Mouse (Mus musculus): ENCODE measurements around the gene Abat. TPM values are rescaled to one million over a fixed set of nuclear protein-coding genes. Genes with fewer than 3 reads are reported as not detected.

The Abat gene
- total RNA-seq (2015): not detected in 2 replicates
- 0.03 and 0.21 TPM in 2 replicates for total RNA-seq (2017)

- peak; percentile 97 for ATAC-seq (replicated peaks; ENCODE audit: poor library complexity)
Observed at GRCm38 (mm10) chr16:8513236-8513906, at the start of gene Abat. TSS of gene Abat (plus strand) at chr16:8513429.

GRCm38 (mm10) chr16:8470132-8470531 lies 43.1 kb upstream of the Abat start:
- ATAC-seq (replicated peaks; ENCODE audit: poor library complexity): no peak

GRCm38 (mm10) chr16:8470603-8471481 lies 42.4 kb upstream of the Abat start, which contains the start of gene Mettl22:
TSS of gene Mettl22 (plus strand) at chr16:8470788.
- ATAC-seq (replicated peaks; ENCODE audit: poor library complexity): peak; percentile 82

GRCm38 (mm10) chr16:8487396-8488005 lies 25.7 kb upstream of the Abat start:
- no peak for ATAC-seq (replicated peaks; ENCODE audit: poor library complexity)

- no peak for ATAC-seq (replicated peaks; ENCODE audit: poor library complexity)
Observed at GRCm38 (mm10) chr16:8489340-8489739, 23.9 kb upstream of the Abat start.

- ATAC-seq (replicated peaks; ENCODE audit: poor library complexity): no peak
Observed at GRCm38 (mm10) chr16:8491743-8492490, 21.3 kb upstream of the Abat start.

- ATAC-seq (replicated peaks; ENCODE audit: poor library complexity): peak; percentile 96
Observed at GRCm38 (mm10) chr16:8494268-8494667, 19.0 kb upstream of the Abat start.

- ATAC-seq (replicated peaks; ENCODE audit: poor library complexity): no peak
Observed at GRCm38 (mm10) chr16:8496967-8497366, 16.3 kb upstream of the Abat start.

GRCm38 (mm10) chr16:8504271-8504670 lies 9.0 kb upstream of the Abat start:
- no peak for ATAC-seq (replicated peaks; ENCODE audit: poor library complexity)

- ATAC-seq (replicated peaks; ENCODE audit: poor library complexity): no peak
Observed at GRCm38 (mm10) chr16:8509894-8510293, 3.3 kb upstream of the Abat start.

- ATAC-seq (replicated peaks; ENCODE audit: poor library complexity): no peak
Observed at GRCm38 (mm10) chr16:8512830-8513229, 399 bp upstream of the Abat start.

- no peak for ATAC-seq (replicated peaks; ENCODE audit: poor library complexity)
Observed at GRCm38 (mm10) chr16:8514180-8514579, 951 bp downstream of the Abat start.

GRCm38 (mm10) chr16:8520525-8520924 lies 7.3 kb downstream of the Abat start:
- no peak for ATAC-seq (replicated peaks; ENCODE audit: poor library complexity)

GRCm38 (mm10) chr16:8521322-8521721 lies 8.1 kb downstream of the Abat start:
- ATAC-seq (replicated peaks; ENCODE audit: poor library complexity): no peak

- no peak for ATAC-seq (replicated peaks; ENCODE audit: poor library complexity)
Observed at GRCm38 (mm10) chr16:8523480-8524144, 10.4 kb downstream of the Abat start.

- ATAC-seq (replicated peaks; ENCODE audit: poor library complexity): no peak
Observed at GRCm38 (mm10) chr16:8524163-8524847, 11.1 kb downstream of the Abat start.

GRCm38 (mm10) chr16:8525293-8525692 lies 12.1 kb downstream of the Abat start:
- no peak for ATAC-seq (replicated peaks; ENCODE audit: poor library complexity)

GRCm38 (mm10) chr16:8525877-8526276 lies 12.6 kb downstream of the Abat start:
- no peak for ATAC-seq (replicated peaks; ENCODE audit: poor library complexity)

- ATAC-seq (replicated peaks; ENCODE audit: poor library complexity): no peak
Observed at GRCm38 (mm10) chr16:8529389-8529788, 16.2 kb downstream of the Abat start.

GRCm38 (mm10) chr16:8530018-8530417 lies 16.8 kb downstream of the Abat start:
- peak; percentile 81 for ATAC-seq (replicated peaks; ENCODE audit: poor library complexity)
